Mouse (Mus musculus) adrenal gland, adult 2 months (tissue): ENCODE results near the gene Ddah1. TPM values are rescaled to one million over a fixed set of nuclear protein-coding genes. Genes with fewer than 3 reads are reported as not detected.

Experiments used
- DNase-seq: peaks from one replicate; pipeline ENCODE4 v3.0.0; 2021
- long read RNA-seq: library from polyadenylated mRNA; stranded (forward); transcript quantifications from one replicate; pipeline ENCODE4 v2.0.0, GENCODE M21; 2021
- polyA plus RNA-seq: library from polyadenylated mRNA; depleted of rRNA; stranded (reverse); fragments of >200 nt; gene quantifications from 2 replicates; pipeline ENCODE4 v1.2.3, GENCODE M21; 2012; rRNA removed
- total RNA-seq, 2 experiments: library from RNA; stranded (reverse); gene quantifications; 2 replicates each; pipeline ENCODE4 v1.2.3; 2021

Ddah1 gene
- total RNA-seq (1 to 10 TPM; 1.8 to 3.6 TPM), polyA plus RNA-seq (1.1 and 1.5 TPM in 2 replicates)
- long read RNA-seq, partial matches to known transcripts = 0 of 2 reads
- long read RNA-seq, other reads (novel, unspliced or antisense) = 0 of 2 reads

GRCm38 (mm10) chr3:145758561-145759378 lies at the start of gene Ddah1:
Gene Ddah1, plus strand, starts transcription at chr3:145758675.
- DNase-seq = peak; percentile 87

GRCm38 (mm10) chr3:145715923-145716322 lies 42.6 kb upstream of the Ddah1 start:
- no peak for DNase-seq

GRCm38 (mm10) chr3:145719660-145720059 lies 38.8 kb upstream of the Ddah1 start:
- no peak for DNase-seq

GRCm38 (mm10) chr3:145725078-145725477 lies 33.4 kb upstream of the Ddah1 start:
- DNase-seq = no peak

GRCm38 (mm10) chr3:145728336-145728735 lies 30.1 kb upstream of the Ddah1 start:
- no peak for DNase-seq

- DNase-seq = peak; percentile 19
Measured at GRCm38 (mm10) chr3:145729531-145729930, 28.9 kb upstream of the Ddah1 start.

GRCm38 (mm10) chr3:145730092-145730491 lies 28.4 kb upstream of the Ddah1 start:
- peak; percentile 80 for DNase-seq

- DNase-seq = no peak
Measured at GRCm38 (mm10) chr3:145734857-145735256, 23.6 kb upstream of the Ddah1 start.

GRCm38 (mm10) chr3:145736562-145736961 lies 21.9 kb upstream of the Ddah1 start:
- DNase-seq = no peak

- peak; percentile 24 for DNase-seq
Measured at GRCm38 (mm10) chr3:145738662-145739061, 19.8 kb upstream of the Ddah1 start.

- DNase-seq = no peak
Measured at GRCm38 (mm10) chr3:145739904-145740303, 18.6 kb upstream of the Ddah1 start.

- no peak for DNase-seq
Measured at GRCm38 (mm10) chr3:145743050-145743449, 15.4 kb upstream of the Ddah1 start.

- no peak for DNase-seq
Measured at GRCm38 (mm10) chr3:145743476-145744027, 14.9 kb upstream of the Ddah1 start.

- DNase-seq = no peak
Measured at GRCm38 (mm10) chr3:145748626-145749025, 9.8 kb upstream of the Ddah1 start.

- no peak for DNase-seq
Measured at GRCm38 (mm10) chr3:145756457-145756856, 2.0 kb upstream of the Ddah1 start.

- no peak for DNase-seq
Measured at GRCm38 (mm10) chr3:145757177-145757576, 1.3 kb upstream of the Ddah1 start.

GRCm38 (mm10) chr3:145757844-145758243 lies 631 bp upstream of the Ddah1 start:
- no peak for DNase-seq

- DNase-seq = no peak
Measured at GRCm38 (mm10) chr3:145759379-145760209, 1.1 kb downstream of the Ddah1 start.

GRCm38 (mm10) chr3:145760547-145760946 lies 2.1 kb downstream of the Ddah1 start:
- DNase-seq = no peak

GRCm38 (mm10) chr3:145761501-145762170 lies 3.2 kb downstream of the Ddah1 start:
- peak; percentile 28 for DNase-seq

GRCm38 (mm10) chr3:145762957-145763641 lies 4.6 kb downstream of the Ddah1 start:
- no peak for DNase-seq
